Mouse (Mus musculus) liver, postnatal 0 days (tissue): ENCODE results near the gene Mpst. TPM values are rescaled to one million over a fixed set of nuclear protein-coding genes. Genes with fewer than 3 reads are reported as not detected.

Experiments
- ATAC-seq: fragments of 200-750 bp; cut with Nextera tagmentation; 2 replicates; pipeline ENCODE4 v1.8.0; 2017; ENCODE audit warnings: mild to moderate bottlenecking, moderate library complexity
- DNase-seq: peaks from one replicate; pipeline ENCODE4 v3.0.0-alpha.2; 2016
- H3K27ac ChIP-seq: fragments of 300-500 bp; sonication (generic); 2 replicates; pipeline ENCODE4 v1.5.1; 2014; ENCODE audit warnings: antibody characterized with exemption, moderate library complexity, mild to moderate bottlenecking, low read depth
- H3K27me3 ChIP-seq: fragments of 300-500 bp; sonication (generic); 2 replicates; pipeline ENCODE4 v1.6.1; 2014; ENCODE audit warnings: low read length, control low read depth, mixed read lengths; ENCODE audit not compliant: insufficient read depth
- H3K36me3 ChIP-seq: fragments of 300-500 bp; sonication (generic); replicated peaks from 2 replicates; pipeline ENCODE4 v1.6.1; 2014; ENCODE audit warnings: mild to moderate bottlenecking, control low read depth, low read length, moderate library complexity, mixed read lengths; ENCODE audit not compliant: insufficient read depth
- H3K4me1 ChIP-seq: fragments of 300-500 bp; sonication (generic); 2 replicates; pipeline ENCODE4 v1.6.1; 2014; ENCODE audit warnings: antibody characterized with exemption, mild to moderate bottlenecking, control low read depth; ENCODE audit not compliant: insufficient read depth
- H3K4me2 ChIP-seq: fragments of 300-500 bp; sonication (generic); 2 replicates; pipeline ENCODE4 v1.6.1; 2014; ENCODE audit warnings: low read depth, mild to moderate bottlenecking, low read length, moderate library complexity, mixed read lengths
- H3K4me3 ChIP-seq: fragments of 300-500 bp; sonication (generic); 2 replicates; pipeline ENCODE4 v1.5.1; 2014; ENCODE audit warnings: low read depth, low read length
- H3K9ac ChIP-seq: fragments of 300-500 bp; sonication (generic); replicated peaks from 2 replicates; pipeline ENCODE4 v1.6.1; 2014; ENCODE audit warnings: mild to moderate bottlenecking, moderate library complexity
- H3K9me3 ChIP-seq: fragments of 300-500 bp; sonication (generic); 2 replicates; pipeline ENCODE4 v1.6.1; 2016; ENCODE audit warnings: mild to moderate bottlenecking, control low read depth, low read length, mixed read lengths
- CTCF ChIP-seq: sonication (generic); IDR thresholded peaks from 2 replicates; pipeline ENCODE4 v1.5.1; 2016; ENCODE audit warnings: antibody characterized with exemption, low read depth
- EP300 ChIP-seq: IDR thresholded peaks from 2 replicates; pipeline ENCODE4 v1.6.1; 2016; ENCODE audit warnings: antibody characterized with exemption, low read depth, mild to moderate bottlenecking
- WGBS: fragments of 180-500 bp; shearing (Covaris S2); extraction: QIAGEN DNeasy Blood & Tissue Kit; methylation state at CpG from one replicate; pipeline ENCODE4 v1.1.7; 2014; ENCODE audit not compliant: insufficient replicate concordance; 5-methylcytosine and 5-hydroxymethylcytosine counted together
- polyA plus RNA-seq: library from polyadenylated mRNA; unstranded; fragments of >200 nt; fragmentation: Nextera tagmentation; extraction: Ambion mirVana; gene quantifications from 2 replicates; pipeline ENCODE4 v1.2.1, GENCODE M21; 2015

Gene Mpst
- polyA plus RNA-seq, 1 experiment from 2014 or later: 4.3 TPM

DNA sequence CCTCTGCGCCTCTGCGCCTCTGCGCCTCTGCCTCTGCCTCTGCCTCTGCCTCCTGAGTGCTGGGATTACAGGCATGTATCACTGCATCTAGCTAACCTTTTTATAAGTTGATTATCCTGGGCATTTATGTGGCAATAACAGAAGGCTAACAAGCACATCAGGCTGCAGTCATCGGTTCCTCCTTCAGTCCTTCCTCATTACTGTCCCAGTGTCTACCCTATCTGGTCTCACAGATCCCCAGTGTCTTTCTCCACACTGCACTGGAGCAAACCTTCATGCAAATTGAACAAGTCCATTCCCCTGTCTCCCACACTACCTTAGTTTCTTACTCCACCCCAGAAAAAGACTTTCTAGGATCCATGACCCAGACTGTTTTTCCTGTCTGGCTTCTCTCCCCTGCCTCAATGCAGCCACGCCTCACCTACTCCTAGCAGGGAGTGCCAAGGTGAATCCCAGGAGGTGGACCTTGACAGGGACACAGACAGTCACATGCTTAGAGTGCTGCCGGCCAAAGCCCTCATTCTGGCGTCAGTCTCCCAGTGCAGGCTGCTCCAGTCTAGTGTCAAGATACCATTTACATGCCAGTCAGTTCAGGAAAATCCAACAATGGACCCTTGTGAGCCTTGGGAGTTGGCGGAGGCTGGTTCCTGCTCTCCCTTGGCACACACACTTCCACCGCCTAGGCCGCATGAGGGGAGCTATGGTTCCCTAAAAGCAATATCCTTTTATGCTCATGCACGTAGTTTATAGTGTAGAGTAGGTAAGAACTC is 22.6 kb upstream of the Mpst start:
- ATAC-seq (peak; percentile 35; the same call in 1 of the 2 replicates), DNase-seq (no peak)

DNA sequence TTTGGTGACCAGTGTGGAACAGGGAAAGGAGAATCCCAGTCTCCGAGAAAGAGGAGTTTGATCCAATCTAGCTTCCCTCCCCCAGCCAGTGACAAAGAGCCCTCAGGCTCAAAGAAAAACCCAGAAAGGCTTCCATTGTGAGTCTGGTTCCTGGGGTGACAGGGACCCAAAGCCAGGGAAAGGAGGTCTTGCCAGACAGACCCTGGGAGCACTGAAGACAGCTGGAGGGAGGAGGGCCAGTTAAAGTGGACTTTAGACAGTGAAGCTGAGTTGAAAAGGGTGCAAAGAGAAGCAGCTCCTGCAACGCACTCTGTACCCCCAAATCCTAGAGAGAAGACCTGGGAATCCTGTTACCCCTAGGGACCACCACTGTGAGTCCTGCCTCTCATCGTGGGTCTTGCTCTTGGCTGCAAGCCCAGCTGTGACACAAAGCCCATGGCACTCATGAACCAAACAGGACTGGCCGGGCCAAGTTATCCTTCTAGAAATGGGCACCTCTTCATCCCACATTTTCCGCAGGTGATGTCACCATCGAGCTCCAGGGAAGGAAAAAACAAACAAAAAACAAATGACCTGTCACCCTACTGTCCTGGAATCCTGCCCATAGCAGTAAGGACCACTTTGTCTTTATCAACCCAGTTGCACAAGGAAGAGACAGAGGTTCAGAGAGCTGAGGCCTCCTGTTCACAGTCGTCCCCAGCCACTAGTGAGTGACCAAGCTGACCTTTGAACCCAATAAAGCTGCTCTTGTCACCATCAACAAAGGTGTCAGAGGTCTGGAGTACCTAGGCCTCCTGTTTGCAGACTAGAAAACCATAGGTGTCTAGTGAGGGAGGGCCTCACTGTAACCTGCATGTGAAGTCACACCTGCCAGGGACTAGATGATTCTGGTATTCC is 21.7 kb upstream of the Mpst start:
- WGBS: 55% methylated on average over 7 of the region's 7 CpGs
- TF ChIP-seq EP300 (no peak; the same call in 1 of the 2 replicates), CTCF (no peak)
- Histone ChIP-seq H3K9me3 (no peaks in the 10 kb centered on the region), H3K4me1 (peaks cover 20% of the 10 kb centered on the region), H3K4me3 (no peak overlapping the region), H3K27ac (0 out of 2 replicates have a peak overlapping the region, but pooled peaks have one; percentile 44), H3K9ac (no peak overlapping the region), H3K36me3 (no peaks in the 10 kb centered on the region), H3K27me3 (no peaks in the 10 kb centered on the region), H3K4me2 (no peak overlapping the region)
- DNase-seq (peak; percentile 27), ATAC-seq (peak; percentile 89)

More for the DNA sequence above, 22.6 kb upstream of the Mpst start:
- Histone ChIP-seq H3K9ac (no peak overlapping the region), H3K4me2 (no peak overlapping the region), H3K9me3 (no peaks in the 10 kb centered on the region), H3K27me3 (no peaks in the 10 kb centered on the region), H3K27ac (peak overlapping the region; percentile 48; the same call in 1 of the 2 replicates), H3K4me3 (no peak overlapping the region), H3K36me3 (no peaks in the 10 kb centered on the region), H3K4me1 (peaks cover 20% of the 10 kb centered on the region)
- TF ChIP-seq EP300 (no peak), CTCF (no peak)
- WGBS: 74% methylated on average over 11 of the region's 11 CpGs

DNA sequence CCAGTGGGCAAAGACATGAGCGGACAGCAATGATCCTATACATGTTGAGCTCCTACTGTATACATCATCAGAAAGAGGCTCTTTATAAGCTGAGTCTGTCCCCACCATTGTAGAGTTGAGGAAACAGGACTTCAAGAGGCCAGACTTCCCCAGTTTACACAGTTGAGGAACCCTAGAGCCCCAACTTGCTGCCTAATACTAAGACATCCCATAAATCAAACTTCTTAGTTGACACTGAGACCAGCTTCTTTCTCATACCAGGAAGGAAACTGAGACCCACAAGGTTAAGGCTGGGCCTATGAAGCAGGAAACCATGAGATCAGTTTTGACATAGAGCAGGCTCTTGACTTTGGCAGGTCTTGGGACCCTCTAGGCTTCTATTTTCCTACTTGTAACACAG is 20.7 kb upstream of the Mpst start:
- Histone ChIP-seq H3K9ac (no peak overlapping the region), H3K4me3 (no peak overlapping the region), H3K4me1 (peaks cover 23% of the 10 kb centered on the region), H3K4me2 (no peak overlapping the region), H3K9me3 (no peaks in the 10 kb centered on the region), H3K27me3 (no peaks in the 10 kb centered on the region), H3K27ac (no peak overlapping the region), H3K36me3 (no peaks in the 10 kb centered on the region)
- no peak for ATAC-seq
- no peak for DNase-seq
- TF ChIP-seq EP300 (no peak), CTCF (no peak)
- 50% methylated on average over 1 of the region's 1 CpGs for WGBS

DNA sequence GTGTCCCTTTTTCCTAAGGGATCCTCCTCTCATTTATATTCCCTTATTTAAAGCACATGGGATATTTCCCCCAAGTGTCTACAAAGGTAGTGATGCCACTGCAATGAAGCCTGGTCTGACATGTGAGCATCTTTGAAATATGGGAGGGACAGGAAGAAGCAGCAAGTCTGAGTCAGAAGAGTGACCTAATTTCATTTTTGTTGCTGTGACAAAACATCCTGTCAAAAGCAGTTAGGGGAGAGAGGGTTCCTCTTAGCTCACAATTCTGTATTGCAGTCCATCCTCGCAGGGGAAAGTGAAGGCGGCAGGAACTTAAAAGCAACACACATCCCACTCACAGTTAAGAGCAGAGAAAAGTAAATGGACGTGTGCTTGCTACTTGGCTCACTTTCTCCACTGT is 15.4 kb upstream of the Mpst start:
- no peak overlapping the region for H3K27ac ChIP-seq
- WGBS: 52% methylated on average over 3 of the region's 3 CpGs
- H3K4me1 ChIP-seq: 0 out of 2 replicates have a peak, but pooled peaks cover 3% of the 10 kb centered on the region
- H3K27me3 ChIP-seq: no peaks in the 10 kb centered on the region
- H3K4me3 ChIP-seq: no peak overlapping the region
- H3K36me3 ChIP-seq: no peaks in the 10 kb centered on the region
- DNase-seq (no peak), ATAC-seq (no peak)
- TF ChIP-seq CTCF: no peak
- TF ChIP-seq EP300: no peak
- H3K9ac ChIP-seq: no peak overlapping the region
- no peak overlapping the region for H3K4me2 ChIP-seq
- H3K9me3 ChIP-seq: no peaks in the 10 kb centered on the region

DNA sequence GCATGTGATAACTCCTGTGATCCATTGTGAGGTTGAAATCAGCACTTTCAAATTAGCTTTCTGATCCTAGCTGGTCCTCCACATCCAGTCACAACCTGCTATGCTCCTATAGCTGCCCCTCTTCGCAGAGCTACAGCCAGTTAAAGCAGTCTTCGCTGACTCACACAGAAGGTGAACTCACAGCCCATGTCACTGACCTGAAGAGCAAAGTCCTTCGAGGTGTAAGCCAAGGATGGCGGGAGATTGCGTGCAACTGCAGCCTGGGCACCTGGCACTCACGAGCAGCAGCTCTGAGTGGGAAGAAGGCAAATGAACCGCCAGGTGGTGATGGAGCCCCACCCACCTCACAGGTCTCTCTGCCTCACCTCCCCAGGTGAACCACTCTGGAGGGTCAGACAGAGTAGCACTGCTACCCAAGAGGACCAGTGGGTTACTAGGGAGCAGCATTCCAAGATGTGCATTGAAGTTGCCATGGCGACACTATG is 10.7 kb upstream of the Mpst start, which contains the start of gene Tex33:
TSS of gene Tex33 (minus strand) at position 435 of the 485 bp plus-strand sequence.
- no peaks in the 10 kb centered on the region for H3K27me3 ChIP-seq

DNA sequence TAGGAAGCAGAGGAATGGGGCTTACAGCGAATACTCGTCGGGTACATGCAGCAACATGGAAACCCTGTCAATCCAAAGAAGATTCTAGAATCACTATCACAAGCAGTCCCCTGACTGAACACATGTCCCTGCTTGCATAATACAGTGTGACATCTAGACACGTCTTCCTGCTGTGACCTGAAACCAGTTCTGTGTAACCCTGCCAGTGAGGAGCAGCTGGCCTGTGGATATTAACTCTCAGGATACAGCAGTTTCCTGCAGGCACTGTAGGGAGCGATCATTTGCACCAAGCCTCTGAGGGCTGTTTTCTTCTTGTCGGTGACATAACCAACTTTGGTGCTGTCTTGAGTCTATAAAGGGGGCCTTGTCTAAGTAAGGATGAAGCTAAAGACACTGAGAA is 4.9 kb upstream of the Mpst start:
- peak overlapping the region; percentile 100 for H3K27ac ChIP-seq
- H3K36me3 ChIP-seq: peaks cover 9% of the 10 kb centered on the region; the same call in 1 of the 2 replicates
- TF ChIP-seq EP300 (no peak), CTCF (no peak)
- ATAC-seq: no peak
- H3K4me3 ChIP-seq: no peak overlapping the region
- peak overlapping the region; percentile 84 for H3K4me2 ChIP-seq
- H3K4me1 ChIP-seq: peaks cover 48% of the 10 kb centered on the region
- DNase-seq: no peak
- 0 out of 2 replicates have a peak overlapping the region, but pooled peaks have one; percentile 16 for H3K9ac ChIP-seq
- H3K9me3 ChIP-seq: no peaks in the 10 kb centered on the region
- 50% methylated on average over 6 of the region's 6 CpGs for WGBS
- H3K27me3 ChIP-seq: no peaks in the 10 kb centered on the region

More for the DNA sequence above, 10.7 kb upstream of the Mpst start, which contains the start of gene Tex33:
- Histone ChIP-seq H3K4me3 (no peak within 1 kb of the TSS), H3K4me1 (0 out of 2 replicates have a peak, but pooled peaks cover under 1% of the 10 kb centered on the region), H3K9ac (no peak within 1 kb of the TSS), H3K27ac (no peak within 1 kb of the TSS), H3K9me3 (no peaks in the 10 kb centered on the region), H3K36me3 (peaks cover 9% of the 10 kb centered on the region; the same call in 1 of the 2 replicates), H3K4me2 (no peak within 1 kb of the TSS)
- no peak for DNase-seq
- no peak for ATAC-seq
- WGBS: 80% methylated on average over 8 of the region's 8 CpGs
- TF ChIP-seq CTCF (no peak), EP300 (no peak)
